Mouse (Mus musculus): ENCODE data around the gene Lix1l. TPM values are rescaled to one million over a fixed set of nuclear protein-coding genes. Genes with fewer than 3 reads are reported as not detected.
A peak's percentile ranks its signal among the peaks of the same experiment; 100 is the strongest.

The Lix1l gene
- total and polyA plus RNA-seq, 2 experiments = 3.1 to 3.3 TPM

- H3K4me3 ChIP-seq (ENCODE audit: insufficient read depth, low read depth, low read length) = no peak overlapping the region
- 47% methylated on average over 6 of the region's 6 CpGs for WGBS
- no peaks in the 10 kb centered on the region for H3K36me3 ChIP-seq (ENCODE audit: control insufficient read depth, insufficient read depth, low read length)
Observed at GRCm38 (mm10) chr3:96595661-96596060, 5.3 kb upstream of the Lix1l start.

GRCm38 (mm10) chr3:96596228-96596707, 4.7 kb upstream of the Lix1l start, which contains the start of gene Ankrd34a:
Gene Ankrd34a, plus strand, starts transcription at chr3:96596636.
- peak within 1 kb of the TSS; percentile 32; the same call in 1 of the 2 replicates for H3K4me3 ChIP-seq (ENCODE audit: insufficient read depth, low read depth, low read length)
- no peaks in the 10 kb centered on the region; the same call in 1 of the 2 replicates for H3K79me2 ChIP-seq (ENCODE audit: control insufficient read depth, insufficient read depth, low read length)
- DNase-seq (ENCODE audit: extremely low read depth, low read depth, low spot score) = no peak
- H3K9ac ChIP-seq (ENCODE audit: low read depth, low read length) = peak within 1 kb of the TSS; percentile 12; the same call in 1 of the 2 replicates
- 0 out of 2 replicates have a peak, but pooled peaks cover 1% of the 10 kb centered on the region for H3K4me1 ChIP-seq (ENCODE audit: control insufficient read depth, insufficient read depth, low read length)
- TF ChIP-seq POLR2A (IDR thresholded peaks at IDR 0.05; ENCODE audit: extremely low read depth, insufficient read depth, low read length) (no peak), CTCF (IDR thresholded peaks at IDR 0.05; ENCODE audit: low read depth, low read length) (no peak)
- WGBS = 7% methylated on average over 23 of the region's 23 CpGs
- no peaks in the 10 kb centered on the region for H3K36me3 ChIP-seq (ENCODE audit: control insufficient read depth, insufficient read depth, low read length)
- no peak within 1 kb of the TSS for H3K27ac ChIP-seq (replicated peaks; ENCODE audit: insufficient read depth, low read depth, low read length)
- H3K27me3 ChIP-seq (ENCODE audit: control insufficient read depth, insufficient read depth, low read length) = no peaks in the 10 kb centered on the region; the same call in 1 of the 2 replicates

More at GRCm38 (mm10) chr3:96595661-96596060, 5.3 kb upstream of the Lix1l start:
- TF ChIP-seq CTCF (IDR thresholded peaks at IDR 0.05; ENCODE audit: low read depth, low read length) = no peak
- TF ChIP-seq POLR2A (IDR thresholded peaks at IDR 0.05; ENCODE audit: extremely low read depth, insufficient read depth, low read length) = no peak
- Histone ChIP-seq H3K27ac (replicated peaks; ENCODE audit: insufficient read depth, low read depth, low read length) (no peak overlapping the region), H3K79me2 (ENCODE audit: control insufficient read depth, insufficient read depth, low read length) (no peaks in the 10 kb centered on the region; the same call in 1 of the 2 replicates), H3K4me1 (ENCODE audit: control insufficient read depth, insufficient read depth, low read length) (0 out of 2 replicates have a peak, but pooled peaks cover 1% of the 10 kb centered on the region), H3K9ac (ENCODE audit: low read depth, low read length) (no peak overlapping the region), H3K27me3 (ENCODE audit: control insufficient read depth, insufficient read depth, low read length) (no peaks in the 10 kb centered on the region; the same call in 1 of the 2 replicates)
- no peak for DNase-seq (ENCODE audit: extremely low read depth, low read depth, low spot score)

GRCm38 (mm10) chr3:96596855-96597254, 4.1 kb upstream of the Lix1l start:
- 10% methylated on average over 12 of the region's 12 CpGs for WGBS
- H3K4me1 ChIP-seq (ENCODE audit: control insufficient read depth, insufficient read depth, low read length) = 0 out of 2 replicates have a peak, but pooled peaks cover 1% of the 10 kb centered on the region
- no peak overlapping the region for H3K27ac ChIP-seq (replicated peaks; ENCODE audit: insufficient read depth, low read depth, low read length)

GRCm38 (mm10) chr3:96597435-96597891, 3.5 kb upstream of the Lix1l start:
- no peaks in the 10 kb centered on the region; the same call in 1 of the 2 replicates for H3K27me3 ChIP-seq (ENCODE audit: control insufficient read depth, insufficient read depth, low read length)
- no peak overlapping the region for H3K27ac ChIP-seq (replicated peaks; ENCODE audit: insufficient read depth, low read depth, low read length)
- no peak for DNase-seq (ENCODE audit: extremely low read depth, low read depth, low spot score)
- peak overlapping the region; percentile 32 for H3K4me3 ChIP-seq (ENCODE audit: insufficient read depth, low read depth, low read length)
- 0 out of 2 replicates have a peak, but pooled peaks cover 1% of the 10 kb centered on the region for H3K4me1 ChIP-seq (ENCODE audit: control insufficient read depth, insufficient read depth, low read length)
- no peaks in the 10 kb centered on the region for H3K79me2 ChIP-seq (ENCODE audit: control insufficient read depth, insufficient read depth, low read length)
- H3K9ac ChIP-seq (ENCODE audit: low read depth, low read length) = peak overlapping the region; percentile 35
- 1% methylated on average over 40 of the region's 40 CpGs for WGBS
- TF ChIP-seq CTCF (IDR thresholded peaks at IDR 0.05; ENCODE audit: low read depth, low read length) = no peak
- no peak for TF ChIP-seq POLR2A (IDR thresholded peaks at IDR 0.05; ENCODE audit: extremely low read depth, insufficient read depth, low read length)
- no peaks in the 10 kb centered on the region for H3K36me3 ChIP-seq (ENCODE audit: control insufficient read depth, insufficient read depth, low read length)

More at GRCm38 (mm10) chr3:96596855-96597254, 4.1 kb upstream of the Lix1l start:
- H3K4me3 ChIP-seq (ENCODE audit: insufficient read depth, low read depth, low read length) = no peak overlapping the region
- no peak overlapping the region for H3K9ac ChIP-seq (ENCODE audit: low read depth, low read length)
- DNase-seq (ENCODE audit: extremely low read depth, low read depth, low spot score) = no peak
- H3K27me3 ChIP-seq (ENCODE audit: control insufficient read depth, insufficient read depth, low read length) = no peaks in the 10 kb centered on the region; the same call in 1 of the 2 replicates
- H3K79me2 ChIP-seq (ENCODE audit: control insufficient read depth, insufficient read depth, low read length) = no peaks in the 10 kb centered on the region; the same call in 1 of the 2 replicates
- H3K36me3 ChIP-seq (ENCODE audit: control insufficient read depth, insufficient read depth, low read length) = no peaks in the 10 kb centered on the region
- TF ChIP-seq CTCF (IDR thresholded peaks at IDR 0.05; ENCODE audit: low read depth, low read length) (no peak), POLR2A (IDR thresholded peaks at IDR 0.05; ENCODE audit: extremely low read depth, insufficient read depth, low read length) (no peak)

- Histone ChIP-seq H3K27ac (replicated peaks; ENCODE audit: insufficient read depth, low read depth, low read length) (no peak overlapping the region), H3K79me2 (ENCODE audit: control insufficient read depth, insufficient read depth, low read length) (no peaks in the 10 kb centered on the region), H3K4me3 (ENCODE audit: insufficient read depth, low read depth, low read length) (peak overlapping the region; percentile 54), H3K4me1 (ENCODE audit: control insufficient read depth, insufficient read depth, low read length) (no peaks in the 10 kb centered on the region), H3K9ac (ENCODE audit: low read depth, low read length) (peak overlapping the region; percentile 50), H3K27me3 (ENCODE audit: control insufficient read depth, insufficient read depth, low read length) (no peaks in the 10 kb centered on the region; the same call in 1 of the 2 replicates), H3K36me3 (ENCODE audit: control insufficient read depth, insufficient read depth, low read length) (no peaks in the 10 kb centered on the region)
- TF ChIP-seq POLR2A (IDR thresholded peaks at IDR 0.05; ENCODE audit: extremely low read depth, insufficient read depth, low read length) (no peak), CTCF (IDR thresholded peaks at IDR 0.05; ENCODE audit: low read depth, low read length) (no peak)
- DNase-seq (ENCODE audit: extremely low read depth, low read depth, low spot score) = no peak
- WGBS = 7% methylated on average over 54 of the region's 54 CpGs
Observed at GRCm38 (mm10) chr3:96598156-96599068, 2.5 kb upstream of the Lix1l start.

Data from liver, adult 2 months (tissue).